Mouse (Mus musculus): ENCODE results near the gene Gsdma2. TPM values are rescaled to one million over a fixed set of nuclear protein-coding genes. Genes with fewer than 3 reads are reported as not detected.
A peak's percentile ranks its signal among the peaks of the same experiment; 100 is the strongest.
"Not testable (repeated sequence)": the region's sequence is repeated elsewhere in the genome, so short reads cannot be mapped to it uniquely, and the experiment has no call there.

Gsdma2 gene
- polyA plus RNA-seq, 1 experiment from 2014 or later: not detected

- H3K4me1 ChIP-seq (ENCODE audit: control insufficient read depth, insufficient read depth, low read length): no peaks in the 10 kb centered on the region
- H3K4me2 ChIP-seq (ENCODE audit: low read depth, low read length): no peak overlapping the region
- no peak overlapping the region for H3K27ac ChIP-seq (replicated peaks; ENCODE audit: low read depth, low read length)
- DNase-seq (ENCODE audit: low spot score) (peak; percentile 80), ATAC-seq (replicated peaks; ENCODE audit: insufficient number of reproducible peaks, low FRiP score, low TSS enrichment, low read depth) (no peak)
- H3K9ac ChIP-seq (replicated peaks; ENCODE audit: low read length): no peak overlapping the region
- H3K36me3 ChIP-seq (replicated peaks; ENCODE audit: control insufficient read depth, insufficient read depth, low read depth, low read length): no peaks in the 10 kb centered on the region
- H3K9me3 ChIP-seq (replicated peaks; ENCODE audit: control insufficient read depth, low read length): no peaks in the 10 kb centered on the region
- H3K4me3 ChIP-seq (ENCODE audit: low read depth, low read length): no peak overlapping the region
- no peaks in the 10 kb centered on the region for H3K27me3 ChIP-seq (ENCODE audit: control insufficient read depth, insufficient read depth, low read length)
- WGBS: 7% methylated on average over 3 of the region's 3 CpGs
These were observed 39.8 kb upstream of the Gsdma2 start for GRCm38 (mm10) chr11:98606763-98607162.

- no peak overlapping the region for H3K4me3 ChIP-seq (ENCODE audit: low read depth, low read length)
- no peaks in the 10 kb centered on the region for H3K4me1 ChIP-seq (ENCODE audit: control insufficient read depth, insufficient read depth, low read length)
- no peak overlapping the region for H3K9ac ChIP-seq (replicated peaks; ENCODE audit: low read length)
- H3K27me3 ChIP-seq (ENCODE audit: control insufficient read depth, insufficient read depth, low read length): no peaks in the 10 kb centered on the region
- no peaks in the 10 kb centered on the region for H3K9me3 ChIP-seq (replicated peaks; ENCODE audit: control insufficient read depth, low read length)
- DNase-seq (ENCODE audit: low spot score): no peak
- H3K27ac ChIP-seq (replicated peaks; ENCODE audit: low read depth, low read length): no peak overlapping the region
- ATAC-seq (replicated peaks; ENCODE audit: insufficient number of reproducible peaks, low FRiP score, low TSS enrichment, low read depth): no peak
- H3K4me2 ChIP-seq (ENCODE audit: low read depth, low read length): no peak overlapping the region
- H3K36me3 ChIP-seq (replicated peaks; ENCODE audit: control insufficient read depth, insufficient read depth, low read depth, low read length): no peaks in the 10 kb centered on the region
- WGBS: 95% methylated on average over 13 of the region's 13 CpGs
These were observed 25.8 kb upstream of the Gsdma2 start for GRCm38 (mm10) chr11:98620791-98621190.

GRCm38 (mm10) chr11:98623981-98624380 is 22.6 kb upstream of the Gsdma2 start:
- H3K9me3 ChIP-seq (replicated peaks; ENCODE audit: control insufficient read depth, low read length); H3K4me1 ChIP-seq (ENCODE audit: control insufficient read depth, insufficient read depth, low read length); H3K4me2 ChIP-seq (ENCODE audit: low read depth, low read length); H3K4me3 ChIP-seq (ENCODE audit: low read depth, low read length); H3K9ac ChIP-seq (replicated peaks; ENCODE audit: low read length); DNase-seq (ENCODE audit: low spot score); H3K27me3 ChIP-seq (ENCODE audit: control insufficient read depth, insufficient read depth, low read length); ATAC-seq (replicated peaks; ENCODE audit: insufficient number of reproducible peaks, low FRiP score, low TSS enrichment, low read depth); H3K27ac ChIP-seq (replicated peaks; ENCODE audit: low read depth, low read length); H3K36me3 ChIP-seq (replicated peaks; ENCODE audit: control insufficient read depth, insufficient read depth, low read depth, low read length): not testable (repeated sequence)
- 72% methylated on average over 6 of the region's 6 CpGs for WGBS

GRCm38 (mm10) chr11:98624381-98624780 is 22.2 kb upstream of the Gsdma2 start:
- WGBS: 89% methylated on average over 2 of the region's 2 CpGs
- DNase-seq (ENCODE audit: low spot score); H3K9ac ChIP-seq (replicated peaks; ENCODE audit: low read length); H3K9me3 ChIP-seq (replicated peaks; ENCODE audit: control insufficient read depth, low read length); H3K4me2 ChIP-seq (ENCODE audit: low read depth, low read length); H3K4me1 ChIP-seq (ENCODE audit: control insufficient read depth, insufficient read depth, low read length); H3K27me3 ChIP-seq (ENCODE audit: control insufficient read depth, insufficient read depth, low read length); ATAC-seq (replicated peaks; ENCODE audit: insufficient number of reproducible peaks, low FRiP score, low TSS enrichment, low read depth); H3K4me3 ChIP-seq (ENCODE audit: low read depth, low read length); H3K36me3 ChIP-seq (replicated peaks; ENCODE audit: control insufficient read depth, insufficient read depth, low read depth, low read length); H3K27ac ChIP-seq (replicated peaks; ENCODE audit: low read depth, low read length): not testable (repeated sequence)

- 89% methylated on average over 10 of the region's 10 CpGs for WGBS
- H3K27ac ChIP-seq (replicated peaks; ENCODE audit: low read depth, low read length): no peak within 1 kb of the TSS
- no peaks in the 10 kb centered on the region for H3K4me1 ChIP-seq (ENCODE audit: control insufficient read depth, insufficient read depth, low read length)
- ATAC-seq (replicated peaks; ENCODE audit: insufficient number of reproducible peaks, low FRiP score, low TSS enrichment, low read depth): no peak
- H3K36me3 ChIP-seq (replicated peaks; ENCODE audit: control insufficient read depth, insufficient read depth, low read depth, low read length): no peaks in the 10 kb centered on the region
- no peak within 1 kb of the TSS for H3K4me2 ChIP-seq (ENCODE audit: low read depth, low read length)
- H3K9me3 ChIP-seq (replicated peaks; ENCODE audit: control insufficient read depth, low read length): no peaks in the 10 kb centered on the region
- H3K27me3 ChIP-seq (ENCODE audit: control insufficient read depth, insufficient read depth, low read length): no peaks in the 10 kb centered on the region
- no peak within 1 kb of the TSS for H3K4me3 ChIP-seq (ENCODE audit: low read depth, low read length)
- no peak within 1 kb of the TSS for H3K9ac ChIP-seq (replicated peaks; ENCODE audit: low read length)
- DNase-seq (ENCODE audit: low spot score): no peak
These were observed 20.7 kb upstream of the Gsdma2 start, which contains the start of the genes Gm12355 and Gsdma3 for GRCm38 (mm10) chr11:98625611-98626410. Gm12355 (minus strand) TSS chr11:98625661. Gsdma3 (plus strand) TSS chr11:98626360.

- Histone ChIP-seq H3K9me3 (replicated peaks; ENCODE audit: control insufficient read depth, low read length) (no peaks in the 10 kb centered on the region), H3K27me3 (ENCODE audit: control insufficient read depth, insufficient read depth, low read length) (no peaks in the 10 kb centered on the region), H3K4me1 (ENCODE audit: control insufficient read depth, insufficient read depth, low read length) (no peaks in the 10 kb centered on the region), H3K27ac (replicated peaks; ENCODE audit: low read depth, low read length) (no peak overlapping the region), H3K9ac (replicated peaks; ENCODE audit: low read length) (no peak overlapping the region), H3K36me3 (replicated peaks; ENCODE audit: control insufficient read depth, insufficient read depth, low read depth, low read length) (no peaks in the 10 kb centered on the region), H3K4me2 (ENCODE audit: low read depth, low read length) (no peak overlapping the region), H3K4me3 (ENCODE audit: low read depth, low read length) (no peak overlapping the region)
- DNase-seq (ENCODE audit: low spot score) (no peak), ATAC-seq (replicated peaks; ENCODE audit: insufficient number of reproducible peaks, low FRiP score, low TSS enrichment, low read depth) (no peak)
- WGBS: 92% methylated on average over 3 of the region's 3 CpGs
These were observed 17.9 kb upstream of the Gsdma2 start for GRCm38 (mm10) chr11:98628706-98629105.

- ATAC-seq (replicated peaks; ENCODE audit: insufficient number of reproducible peaks, low FRiP score, low TSS enrichment, low read depth) (no peak), DNase-seq (ENCODE audit: low spot score) (no peak)
- 85% methylated on average over 5 of the region's 5 CpGs for WGBS
- Histone ChIP-seq H3K36me3 (replicated peaks; ENCODE audit: control insufficient read depth, insufficient read depth, low read depth, low read length) (no peaks in the 10 kb centered on the region), H3K4me1 (ENCODE audit: control insufficient read depth, insufficient read depth, low read length) (no peaks in the 10 kb centered on the region), H3K9ac (replicated peaks; ENCODE audit: low read length) (no peak overlapping the region), H3K4me2 (ENCODE audit: low read depth, low read length) (no peak overlapping the region), H3K4me3 (ENCODE audit: low read depth, low read length) (no peak overlapping the region), H3K27ac (replicated peaks; ENCODE audit: low read depth, low read length) (no peak overlapping the region), H3K9me3 (replicated peaks; ENCODE audit: control insufficient read depth, low read length) (no peaks in the 10 kb centered on the region), H3K27me3 (ENCODE audit: control insufficient read depth, insufficient read depth, low read length) (no peaks in the 10 kb centered on the region)
These were observed 15.9 kb upstream of the Gsdma2 start for GRCm38 (mm10) chr11:98630646-98631045.

GRCm38 (mm10) chr11:98635312-98635970 is 11.1 kb upstream of the Gsdma2 start:
- not testable (repeated sequence) for H3K4me3 ChIP-seq (ENCODE audit: low read depth, low read length); H3K27ac ChIP-seq (replicated peaks; ENCODE audit: low read depth, low read length); ATAC-seq (replicated peaks; ENCODE audit: insufficient number of reproducible peaks, low FRiP score, low TSS enrichment, low read depth); H3K4me2 ChIP-seq (ENCODE audit: low read depth, low read length); H3K4me1 ChIP-seq (ENCODE audit: control insufficient read depth, insufficient read depth, low read length); H3K9ac ChIP-seq (replicated peaks; ENCODE audit: low read length); H3K36me3 ChIP-seq (replicated peaks; ENCODE audit: control insufficient read depth, insufficient read depth, low read depth, low read length); H3K27me3 ChIP-seq (ENCODE audit: control insufficient read depth, insufficient read depth, low read length); H3K9me3 ChIP-seq (replicated peaks; ENCODE audit: control insufficient read depth, low read length)
- 36% methylated on average over 10 of the region's 10 CpGs for WGBS
- DNase-seq (ENCODE audit: low spot score): peak; percentile 23
